Mouse (Mus musculus) CD8-positive naive resting alpha-beta T cell, adult 2 months (primary cell): Measurements from ENCODE around the gene Arid5b.

Source experiments
- DNase-seq, 2 experiments: peaks; one replicate each; pipeline ENCODE4 v3.0.0; 2022; ENCODE audit warnings: low read depth in 2 of 2, low spot score in 2 of 2

Gene Arid5b

DNA sequence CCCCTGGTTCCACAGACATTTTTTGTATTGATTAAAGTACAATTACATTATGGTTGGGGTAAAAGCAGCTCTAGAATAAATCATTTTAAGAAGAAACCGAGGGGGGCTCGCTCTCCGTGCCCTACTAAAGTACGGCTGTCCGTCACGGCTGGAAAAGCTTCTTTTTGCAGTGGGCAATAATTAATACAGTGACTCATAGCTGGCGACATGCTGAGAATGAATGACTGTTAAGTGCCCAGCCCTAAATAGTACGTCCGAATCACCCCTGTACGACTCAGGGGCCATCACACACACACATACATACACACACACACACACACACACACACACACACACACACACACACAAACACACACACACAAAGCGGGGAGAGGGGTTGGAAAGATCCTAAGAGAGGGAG, 75.2 kb downstream of the Arid5b start:
- no peak for DNase-seq

DNA sequence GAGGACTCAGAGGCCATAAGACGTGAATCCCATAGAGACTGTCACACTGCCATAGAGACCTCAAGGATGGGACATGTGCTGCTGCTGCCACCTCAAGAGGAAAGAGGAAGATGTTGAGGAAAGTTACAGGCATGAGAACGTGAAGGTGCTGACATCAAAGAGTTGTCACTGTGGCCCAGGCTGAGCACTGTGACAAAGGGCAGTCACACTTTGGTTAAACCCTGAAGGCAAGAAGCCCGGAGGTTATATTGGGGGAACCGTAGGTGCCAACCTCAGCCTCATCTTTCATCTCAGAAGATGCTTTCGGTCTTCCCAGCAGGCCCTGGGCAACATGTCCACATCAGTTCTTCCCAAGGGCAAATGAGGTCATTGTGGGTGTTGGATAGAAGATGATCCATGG, 79.1 kb downstream of the Arid5b start:
- DNase-seq: no peak

DNA sequence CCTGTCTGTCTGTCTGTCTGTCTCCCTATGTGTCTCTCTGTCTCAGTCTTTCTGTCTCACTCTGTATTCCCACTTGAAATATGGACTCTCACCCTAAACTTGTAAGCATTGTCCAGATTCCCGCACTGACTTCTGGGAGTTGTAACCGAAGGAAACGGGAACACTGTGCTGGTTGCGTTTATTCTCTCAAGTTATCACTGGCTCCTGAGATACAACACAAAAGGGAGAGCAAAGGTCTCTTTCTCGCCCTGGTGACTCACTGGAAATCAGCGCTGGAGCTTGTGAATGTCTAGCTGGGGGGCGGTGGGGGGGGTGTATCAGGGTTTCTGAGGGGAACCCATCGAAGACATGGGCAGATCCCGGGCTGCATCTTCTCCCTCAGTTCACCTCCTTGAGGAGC, 82.2 kb downstream of the Arid5b start:
- no peak for DNase-seq

DNA sequence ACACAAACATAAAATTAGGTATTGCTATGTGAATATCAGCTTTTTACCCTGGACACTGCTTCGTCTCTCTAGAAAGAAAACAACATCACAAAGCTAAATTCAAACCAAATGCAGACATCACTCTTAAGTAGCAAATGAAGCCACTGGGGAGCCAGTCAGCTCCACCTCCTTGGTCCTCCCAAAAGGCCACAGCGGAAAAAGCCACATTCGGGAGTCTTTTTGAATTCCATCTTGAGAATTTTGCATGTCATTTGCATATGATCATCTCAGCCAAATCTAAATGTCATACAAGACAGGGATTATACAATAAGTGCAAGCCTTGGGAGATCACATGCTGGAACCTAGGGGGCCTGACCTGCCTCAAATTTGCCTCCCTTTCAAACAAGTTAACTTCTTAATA, 85.0 kb downstream of the Arid5b start:
- no peak for DNase-seq

DNA sequence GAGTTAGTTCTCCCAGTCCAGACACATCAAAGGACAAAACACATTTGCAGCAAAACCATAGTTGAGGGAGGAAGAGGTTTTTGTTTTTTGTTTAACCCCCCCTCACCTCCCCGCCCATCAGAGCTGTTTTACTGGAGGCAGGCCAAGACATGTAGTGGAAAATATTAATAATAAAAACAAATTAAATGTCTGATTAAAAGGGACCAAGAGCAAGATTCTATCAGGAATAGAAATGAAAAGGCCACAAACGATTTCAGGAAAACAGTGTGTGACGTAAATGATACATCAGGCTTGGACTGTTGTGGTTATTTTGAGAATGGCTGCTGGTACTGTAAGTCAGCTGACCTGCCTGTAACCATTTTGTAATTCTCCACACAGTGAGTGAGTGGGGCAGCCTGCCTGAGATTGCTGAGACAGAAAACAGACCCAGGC, 85.7 kb downstream of the Arid5b start:
- DNase-seq: no peak

DNA sequence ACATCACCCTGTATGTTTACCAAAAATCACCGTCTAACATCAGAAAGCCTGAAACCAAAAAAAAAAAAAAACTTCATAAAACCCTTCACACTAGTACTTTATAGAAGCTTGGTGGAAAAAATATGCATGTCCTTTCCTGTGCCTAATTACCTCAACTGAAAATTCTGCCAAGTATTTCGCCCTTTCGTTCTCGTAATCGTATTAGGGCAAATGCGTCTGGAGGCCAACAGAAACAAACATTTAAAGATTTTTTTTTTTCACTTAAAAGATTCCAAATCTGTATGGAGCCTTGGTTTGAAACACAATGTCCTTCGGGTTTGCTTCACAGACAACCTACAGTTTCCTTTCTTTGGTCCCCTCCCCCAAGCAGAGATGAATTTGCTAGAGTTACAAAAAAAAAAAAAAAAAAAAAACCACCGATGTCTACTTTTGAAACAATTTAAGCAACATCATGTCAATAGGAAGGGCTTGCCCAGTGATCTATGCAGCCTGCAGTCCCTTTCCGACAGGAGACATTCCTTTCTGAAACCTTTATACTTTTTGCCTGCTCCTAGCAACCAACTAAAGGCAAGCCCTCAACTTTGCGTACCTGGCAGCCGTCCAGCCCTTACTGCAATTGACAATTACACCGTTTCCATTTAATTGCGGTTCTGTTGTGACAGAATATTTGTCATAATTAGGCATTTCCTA, 86.7 kb downstream of the Arid5b start:
- DNase-seq: peak in 1 of 2 experiments; percentile 10

DNA sequence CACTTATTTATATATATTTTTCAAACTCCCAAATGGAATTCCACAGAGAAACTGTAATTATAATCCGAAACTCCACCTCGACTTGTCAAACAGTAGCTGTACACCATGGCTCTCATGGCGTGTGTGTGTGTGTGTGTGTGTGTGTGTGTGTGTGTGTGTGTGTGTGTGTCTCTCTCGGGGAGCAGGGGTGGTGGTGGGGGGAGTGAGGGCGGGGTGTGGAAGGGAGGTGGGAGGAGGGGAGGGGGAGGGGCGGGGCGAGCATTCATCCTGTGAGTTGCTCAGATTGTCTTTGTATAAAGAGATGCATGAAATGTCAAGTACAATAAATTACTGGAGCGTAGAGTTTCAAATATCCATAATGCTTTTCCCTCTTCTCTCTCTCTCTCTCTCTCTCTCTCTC, 87.4 kb downstream of the Arid5b start:
- no peak for DNase-seq

DNA sequence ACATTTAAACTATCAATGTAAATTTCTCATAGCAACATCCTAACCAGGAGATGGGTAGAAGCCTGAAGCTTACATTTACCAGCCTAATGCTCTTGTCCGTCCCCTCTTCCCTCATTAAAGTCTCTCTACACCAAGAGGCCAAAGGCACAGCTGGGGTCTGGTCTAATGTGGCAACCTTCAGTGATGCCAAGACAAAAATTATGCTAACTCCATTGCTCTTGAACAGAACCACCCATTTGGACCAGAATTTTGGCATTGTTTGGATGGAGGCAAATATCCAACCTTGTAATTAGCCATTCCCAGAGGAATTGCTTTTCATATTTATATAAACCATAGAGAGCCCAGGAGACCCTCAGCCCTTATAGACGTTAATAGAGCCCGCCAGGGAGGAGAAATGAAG, 88.7 kb downstream of the Arid5b start:
- DNase-seq: no peak

DNA sequence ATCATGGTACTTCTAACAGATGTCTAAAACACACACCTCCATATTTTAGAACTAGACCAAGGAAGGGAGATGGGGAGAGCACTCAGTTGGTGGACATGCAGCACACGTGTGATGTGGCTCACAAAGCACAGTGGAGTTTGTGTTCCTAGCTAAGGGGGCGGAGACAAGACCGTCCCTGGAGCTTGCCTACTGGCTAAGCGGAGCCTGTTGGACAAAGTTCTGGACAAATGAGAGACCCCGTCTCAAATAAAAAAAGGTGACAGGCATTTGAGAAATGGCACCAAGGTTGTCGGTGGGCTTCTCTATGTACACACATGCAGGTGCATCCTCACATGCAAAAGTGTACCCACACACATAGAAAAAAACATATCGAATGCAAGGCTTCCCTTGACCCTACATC, 95.4 kb downstream of the Arid5b start:
- no peak for DNase-seq

DNA sequence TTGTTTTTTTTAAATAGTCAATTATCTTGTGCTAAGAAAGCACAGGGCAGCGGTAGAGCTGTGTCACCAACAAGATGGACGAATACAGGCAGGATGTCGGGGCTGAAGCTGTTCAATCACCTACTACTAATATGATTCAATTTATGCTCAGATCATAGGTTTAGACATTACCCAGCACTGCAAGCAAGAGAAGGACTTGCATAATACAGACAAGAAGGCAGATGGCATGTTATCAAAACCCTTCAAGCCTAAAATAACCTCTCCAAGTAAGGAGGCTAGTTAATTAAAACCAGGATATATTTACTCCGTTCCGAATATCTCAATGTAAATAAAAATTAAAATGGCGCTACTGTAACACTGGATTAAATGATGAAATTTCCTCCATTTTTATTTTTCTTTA, 96.3 kb downstream of the Arid5b start:
- no peak for DNase-seq

DNA sequence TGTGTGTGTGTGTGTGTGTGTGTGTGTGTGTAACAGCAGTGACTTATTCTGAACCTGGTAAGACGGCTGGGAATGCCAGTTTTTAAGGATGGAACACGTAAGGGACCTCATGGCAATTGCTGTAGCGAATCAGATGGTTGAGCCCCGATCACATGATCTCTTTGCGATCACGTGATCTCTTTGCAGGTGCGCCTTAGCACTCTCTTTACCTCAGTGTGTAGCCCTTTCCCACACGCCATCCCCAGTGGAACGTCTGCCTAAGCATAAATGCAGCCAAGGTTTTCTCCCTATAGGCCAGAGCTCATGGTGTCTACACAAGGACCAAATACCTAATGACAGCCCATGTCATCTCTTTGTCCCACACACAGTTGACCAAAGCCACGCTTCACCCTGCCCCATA, 97.4 kb downstream of the Arid5b start:
- DNase-seq: no peak

DNA sequence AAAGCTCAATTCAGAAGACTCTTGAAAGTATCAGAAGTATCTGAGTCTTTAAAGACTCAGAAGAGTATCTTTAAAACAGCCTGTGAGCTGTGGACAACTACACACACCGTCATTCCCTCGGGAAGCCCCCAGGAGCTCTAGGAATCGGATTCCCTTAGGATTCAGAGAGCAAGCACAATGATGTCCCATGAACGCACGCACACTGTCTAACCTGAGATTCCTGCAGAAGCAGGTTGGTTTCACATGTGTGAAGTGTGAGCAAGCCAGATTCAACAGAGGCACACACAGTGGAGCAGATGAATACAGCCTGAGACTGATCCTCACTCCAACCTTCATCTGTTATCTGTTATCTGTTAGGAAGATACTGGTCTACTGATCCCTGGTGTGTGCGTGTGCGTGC, 97.8 kb downstream of the Arid5b start:
- DNase-seq: no peak

DNA sequence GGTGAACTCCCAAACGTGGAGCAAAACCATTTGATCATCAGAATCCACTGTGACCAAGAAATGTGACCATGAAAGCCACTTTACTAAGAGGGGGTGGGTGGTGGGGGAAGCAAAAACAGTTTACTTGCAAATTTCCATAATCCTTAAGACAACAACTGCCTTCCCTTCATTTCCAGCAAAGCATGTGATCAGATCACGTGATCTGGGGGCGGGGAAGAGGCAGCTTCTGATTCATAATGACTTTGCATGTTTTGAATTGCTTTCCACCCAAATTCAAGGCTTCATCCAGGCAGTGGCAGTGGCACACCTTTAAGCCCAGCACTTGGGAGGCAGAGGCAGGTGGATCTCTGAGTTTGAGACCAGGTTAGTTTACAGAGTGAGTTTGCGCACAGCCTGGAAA, 98.4 kb downstream of the Arid5b start:
- no peak for DNase-seq

DNA sequence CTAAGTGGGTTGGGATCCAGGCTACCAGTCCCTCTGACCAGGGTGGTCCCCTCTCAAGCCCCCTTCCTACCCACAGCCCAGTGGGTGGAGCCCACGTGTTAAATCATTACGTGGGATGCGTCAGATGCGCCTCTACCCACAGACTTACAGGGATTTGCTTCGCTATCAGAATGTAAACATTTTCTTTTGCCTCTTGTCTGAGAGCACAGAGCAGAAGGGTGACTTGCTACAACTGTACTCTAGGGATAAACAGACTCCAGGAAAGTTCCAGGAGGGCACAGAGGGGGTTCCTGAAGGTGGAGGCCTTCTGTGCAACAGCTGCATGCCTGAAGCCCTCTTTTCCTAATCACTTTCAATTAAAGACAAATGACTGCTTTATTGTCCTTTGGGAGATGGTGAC, 98.8 kb downstream of the Arid5b start:
- no peak for DNase-seq

DNA sequence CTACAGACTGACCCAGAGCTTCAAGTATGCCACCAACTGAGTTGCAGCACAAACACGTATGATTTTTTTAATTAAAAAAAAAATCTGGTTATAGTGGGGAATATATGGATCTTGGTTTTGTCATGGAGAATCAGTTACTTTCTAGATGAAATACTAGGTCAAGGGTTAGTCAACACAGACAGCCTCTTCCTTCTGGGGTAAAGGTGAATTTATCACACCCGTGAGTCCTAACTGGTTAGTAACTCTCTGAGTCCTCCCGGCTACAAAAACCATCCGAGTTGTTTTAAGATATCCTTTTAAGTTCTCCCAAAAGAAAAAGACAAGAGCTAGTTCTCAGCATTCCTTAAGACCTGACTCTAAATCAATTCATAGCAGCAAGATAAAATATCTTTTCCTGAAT, 99.2 kb downstream of the Arid5b start:
- no peak for DNase-seq

DNA sequence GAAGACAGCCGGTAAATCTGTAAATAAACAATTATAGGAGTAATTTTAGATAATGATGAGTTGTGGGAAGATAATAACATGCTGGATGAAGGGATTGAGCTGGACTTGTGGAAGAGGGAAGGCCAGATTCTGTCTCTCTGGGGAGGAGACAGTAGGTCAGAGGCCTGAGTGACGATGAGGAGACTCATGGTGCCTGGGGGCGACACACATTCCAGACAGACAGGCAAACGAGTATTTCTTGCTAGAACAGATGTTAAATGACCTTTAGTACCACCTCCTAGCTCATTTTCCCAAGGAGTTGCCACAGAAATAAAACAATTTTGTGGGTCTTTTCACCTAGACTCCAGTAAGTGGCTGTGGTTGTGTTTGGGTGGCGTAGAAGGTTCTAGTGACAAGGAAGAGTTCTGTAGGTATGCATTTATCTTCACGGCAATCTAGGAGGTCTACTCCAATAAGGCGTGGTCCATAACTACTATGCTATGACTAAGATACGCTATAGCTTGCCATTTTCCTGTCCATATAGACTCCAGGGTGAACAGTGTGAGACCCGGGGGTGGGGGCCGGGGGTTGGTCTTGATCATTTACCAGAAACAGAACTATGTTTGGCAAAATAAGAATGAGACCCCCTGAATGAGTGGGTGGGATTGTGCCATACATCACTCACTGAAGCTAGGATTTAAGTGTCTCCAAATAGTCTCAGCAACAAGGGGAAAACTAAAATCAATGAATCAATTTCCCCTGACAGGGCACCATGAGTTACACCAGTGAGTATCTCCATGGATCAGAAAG, 100.6 kb downstream of the Arid5b start:
- no peak for DNase-seq

DNA sequence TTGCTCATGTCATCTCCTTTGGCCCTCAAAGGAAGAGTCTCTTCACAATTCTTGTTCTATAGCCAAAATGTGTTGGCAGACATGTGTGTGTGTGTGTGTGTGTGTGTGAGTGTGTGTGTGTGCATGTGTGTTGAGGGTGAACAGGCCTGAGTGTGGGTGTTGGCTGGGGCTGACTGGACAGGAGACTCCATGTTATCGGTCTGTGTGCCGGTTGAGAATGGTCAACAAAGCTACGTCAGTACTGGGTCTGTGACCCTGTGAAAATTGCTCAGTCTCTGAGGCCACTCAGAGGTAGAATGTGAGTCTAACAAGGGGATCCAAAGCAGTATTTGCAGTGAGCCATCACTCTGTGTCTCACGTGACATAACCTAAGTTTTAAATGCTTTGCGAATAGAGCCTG, 102.7 kb downstream of the Arid5b start:
- no peak for DNase-seq

DNA sequence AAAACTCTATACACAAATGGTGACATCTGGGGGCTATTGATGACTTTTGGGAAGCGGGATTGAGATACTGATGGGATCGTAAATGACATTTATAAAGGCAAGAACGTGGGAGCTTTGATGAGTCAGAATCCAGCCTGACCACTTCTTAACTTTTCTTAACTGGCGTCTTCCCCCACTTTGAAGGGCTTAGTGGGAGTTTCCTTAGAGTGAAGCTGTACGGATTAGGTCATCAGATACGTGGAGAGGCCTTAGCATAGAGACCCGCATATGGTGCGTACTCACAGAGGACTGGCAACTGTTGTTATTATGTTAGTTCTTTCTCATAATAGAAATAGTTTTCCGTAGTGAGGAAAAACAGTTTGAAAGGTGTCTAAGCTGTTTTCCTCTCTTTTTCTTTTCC, 104.9 kb downstream of the Arid5b start:
- DNase-seq: no peak

DNA sequence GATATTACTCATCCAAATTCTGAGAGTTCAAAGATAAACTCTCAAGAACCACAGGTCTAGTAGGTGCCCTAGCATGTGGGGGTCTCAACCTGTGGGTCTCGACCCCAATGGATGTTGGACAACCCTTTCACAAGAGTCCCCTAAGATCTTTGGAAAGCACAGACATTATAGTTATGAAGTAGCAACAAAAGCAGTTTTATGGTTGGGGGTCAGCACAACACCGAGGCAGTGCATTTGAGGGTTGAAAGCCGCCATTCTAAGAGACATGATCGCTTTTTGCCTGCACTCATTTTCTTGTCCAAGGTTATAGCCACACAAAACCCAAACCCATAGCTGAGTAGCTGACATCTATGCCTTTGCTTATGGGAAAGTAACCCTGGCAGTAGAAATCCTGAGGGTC, 105.6 kb downstream of the Arid5b start:
- DNase-seq: no peak

DNA sequence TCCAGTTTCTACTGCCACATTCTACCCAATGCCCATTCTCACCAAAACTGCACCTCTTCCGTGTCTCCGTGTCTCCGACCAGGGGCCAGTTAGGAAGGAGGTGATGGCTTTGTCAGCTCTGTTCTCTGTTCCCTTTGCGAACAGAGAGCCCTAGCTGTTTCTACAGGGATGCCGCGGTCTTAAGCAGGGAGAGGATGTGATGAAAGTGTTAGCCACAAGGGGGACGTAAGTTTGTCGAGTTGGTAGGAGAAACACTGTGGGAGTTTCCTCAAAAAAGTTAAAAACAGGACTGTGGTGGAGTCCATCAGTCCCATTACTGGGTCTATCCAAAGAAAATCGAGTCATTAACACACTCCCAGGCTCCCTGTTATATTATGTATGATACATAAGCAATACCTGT, 106.6 kb downstream of the Arid5b start:
- peak in 1 of 2 experiments; percentile 32 for DNase-seq

DNA sequence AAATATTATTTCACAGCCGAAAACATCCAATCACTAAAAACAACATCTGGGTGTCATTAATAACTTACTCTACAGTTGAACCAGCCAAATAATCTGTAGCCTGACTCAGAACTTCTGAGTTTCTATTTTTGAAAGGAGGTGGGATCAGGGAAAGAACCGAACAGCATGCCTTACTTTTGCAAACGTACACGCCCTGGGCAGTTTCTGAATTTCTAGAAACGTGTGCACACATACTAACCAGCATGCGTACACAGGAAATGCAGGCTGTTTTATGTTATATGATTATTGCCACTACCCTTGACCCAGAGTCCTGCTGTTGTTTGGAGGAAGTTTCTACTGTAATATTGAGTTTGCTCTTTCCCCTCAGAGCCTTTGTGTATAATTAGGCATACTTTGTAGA, 109.9 kb downstream of the Arid5b start:
- DNase-seq: no peak

DNA sequence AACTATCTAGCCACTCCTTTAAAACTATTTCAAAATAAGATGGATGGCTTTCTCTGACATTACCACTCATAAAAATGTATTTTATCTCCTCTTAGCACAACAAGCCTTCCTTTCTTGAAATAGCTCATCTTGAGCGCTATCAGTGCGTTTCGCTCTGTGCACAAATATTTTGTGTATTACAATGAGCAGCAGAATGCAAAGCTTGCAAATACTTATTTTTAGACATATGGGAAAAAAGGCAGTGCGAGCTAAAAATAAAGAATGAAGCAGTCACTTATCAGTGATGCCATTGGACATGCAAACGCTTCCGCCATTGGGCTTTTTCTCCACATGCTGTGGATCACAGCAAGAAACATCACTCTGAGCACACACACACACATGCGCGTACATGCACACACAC, 110.4 kb downstream of the Arid5b start:
- no peak for DNase-seq

DNA sequence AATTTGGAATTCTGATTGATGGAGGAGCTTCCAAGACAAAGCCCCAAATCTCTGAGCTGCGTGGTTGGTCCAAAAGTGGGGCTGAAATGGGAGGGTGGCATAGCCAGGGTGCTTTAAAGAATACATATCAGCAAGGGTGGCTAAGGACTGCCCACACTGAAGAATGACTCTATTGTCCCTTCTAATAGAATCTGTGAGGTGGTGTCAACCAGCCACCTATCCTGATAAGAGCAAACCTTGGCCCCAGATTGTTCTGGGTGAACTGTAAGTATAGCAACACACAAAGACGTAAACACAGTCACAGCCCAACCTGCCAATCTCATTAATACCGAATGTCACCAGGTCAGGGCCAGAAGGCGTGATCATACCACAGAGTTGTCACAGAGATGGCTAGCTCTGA, 111.4 kb downstream of the Arid5b start:
- DNase-seq: no peak
